Comparison of ENCODE assay signal across 12 mouse cellular contexts in genomic region chr15:96744153-96744881, GRCm38 (mm10). TPM values are rescaled to one million over a fixed set of nuclear protein-coding genes. Genes with fewer than 3 reads are reported as not detected.
A peak's percentile ranks its signal among the peaks of the same experiment; 100 is the strongest.
DNase-seq lines count a peak whose midpoint lies in the region; ATAC-seq and TF ChIP-seq lines count a peak whose summit lies in the region.
"Had no signal": no experiment of that assay in that cellular context is flagged by ENCODE, and none has a peak within 500 bp of the region (broad histone marks: within the 10 kb centered on the region; RNA-seq: fewer than 3 reads in every experiment).

No protein-coding gene starts in this region.

- no peak overlapping the region for H3K4me2 ChIP-seq in limb, embryonic 15.5 days
- H3K4me2 ChIP-seq: hindbrain, embryonic 13.5 days had no signal

- no peak for ATAC-seq in limb, embryonic 15.5 days (ENCODE audit: insufficient number of reproducible peaks, low FRiP score, low TSS enrichment, low read depth)
- ATAC-seq: forebrain, embryonic 16.5 days had no signal

- no peak overlapping the region for H3K4me3 ChIP-seq in embryonic fibroblast, embryonic 13.5 days (ENCODE audit: insufficient read depth, low read length)
- H3K4me3 ChIP-seq in limb, embryonic 15.5 days, result no peak overlapping the region
- H3K4me3 ChIP-seq: hindbrain, embryonic 13.5 days; limb, embryonic 13.5 days had no signal

- no peak overlapping the region for H3K9ac ChIP-seq in limb, embryonic 15.5 days
- H3K9ac ChIP-seq: hindbrain, embryonic 13.5 days; limb, embryonic 13.5 days had no signal

- H3K4me1 ChIP-seq in embryonic fibroblast, embryonic 13.5 days (ENCODE audit: control insufficient read depth, insufficient read depth, low read length), result peaks cover 2% of the 10 kb centered on the region; the same call in 1 of the 2 replicates
- peaks cover 12% of the 10 kb centered on the region; the same call in 1 of the 2 replicates for H3K4me1 ChIP-seq in limb, embryonic 15.5 days
- H3K4me1 ChIP-seq: hindbrain, embryonic 13.5 days had no signal

- H3K36me3 ChIP-seq in limb, embryonic 15.5 days, result no peaks in the 10 kb centered on the region
- H3K36me3 ChIP-seq: G1E; hindbrain, embryonic 13.5 days; limb, embryonic 13.5 days had no signal

- no peak for TF ChIP-seq POLR2A in embryonic fibroblast, embryonic 13.5 days (IDR thresholded peaks at IDR 0.05; ENCODE audit: low read depth, low read length)

- DNase-seq in MEL-GATA-1-ER (ENCODE audit: extremely low read depth, low read depth), result peak; percentile 83
- DNase-seq in lung, postnatal 10 days, result peak; percentile 76
- no peak for DNase-seq in frontal cortex, postnatal 10 days (ENCODE audit: low spot score in 2 of 2)
- DNase-seq in urinary bladder, adult 2 months (ENCODE audit: low spot score), result no peak
- DNase-seq in T-cell, adult 2 months (ENCODE audit: low spot score), result no peak
- DNase-seq: thymus, adult 2 months had no signal

- no peaks in the 10 kb centered on the region for H3K9me3 ChIP-seq in limb, embryonic 15.5 days
- H3K9me3 ChIP-seq: hindbrain, embryonic 13.5 days; limb, embryonic 13.5 days had no signal

- no peaks in the 10 kb centered on the region for H3K27me3 ChIP-seq in limb, embryonic 15.5 days
- H3K27me3 ChIP-seq: hindbrain, embryonic 13.5 days; limb, embryonic 13.5 days had no signal

- peak overlapping the region; percentile 78 for H3K27ac ChIP-seq in embryonic fibroblast, embryonic 13.5 days (ENCODE audit: insufficient read depth, low read length)
- H3K27ac ChIP-seq in limb, embryonic 15.5 days, result peak overlapping the region; percentile 59; the same call in 1 of the 2 replicates
- H3K27ac ChIP-seq: hindbrain, embryonic 13.5 days; limb, embryonic 13.5 days had no signal

- TF ChIP-seq CTCF in embryonic fibroblast, embryonic 13.5 days (IDR thresholded peaks at IDR 0.05; ENCODE audit: borderline replicate concordance, insufficient read depth, low read length), result no peak

- WGBS in limb, embryonic 15.5 days, result 61% methylated on average over 18 of the region's 18 CpGs

RNA-seq across cellular contexts. Expression of gene Slc38a2, which starts 44.8 kb away (rescaled TPM):
- 176 and 197 TPM in 2 replicates for polyA plus RNA-seq in embryonic fibroblast, embryonic 13.5 days (2011; ENCODE audit: insufficient read length, low read depth, missing spikeins)
- polyA plus RNA-seq in limb, embryonic 15.5 days (2015; fragmentation: Nextera tagmentation; extraction: Ambion mirVana), result 116 and 117 TPM in 2 replicates
- 89.3 and 90.6 TPM in 2 replicates for polyA plus RNA-seq in urinary bladder, adult 2 months (2012; rRNA removed)

Comparison
In these comparisons a context has a peak if more than half of its experiments do, and no peak if none do; other contexts are left out.
1. DNase-seq: peak in MEL-GATA-1-ER (single experiment) and lung, postnatal 10 days (single experiment); none in frontal cortex, postnatal 10 days (0 of 2), urinary bladder, adult 2 months (single experiment) and T-cell, adult 2 months (single experiment).